Mouse (Mus musculus) hindbrain, embryonic 13.5 days (tissue): ENCODE results near the gene Vmo1. TPM values are rescaled to one million over a fixed set of nuclear protein-coding genes. Genes with fewer than 3 reads are reported as not detected.
A peak's percentile ranks its signal among the peaks of the same experiment; 100 is the strongest.
"Not testable (repeated sequence)": the region's sequence is repeated elsewhere in the genome, so short reads cannot be mapped to it uniquely, and the experiment has no call there.

Source experiments
- ATAC-seq: fragments of 200-750 bp; cut with Nextera tagmentation; 2 replicates; pipeline ENCODE4 v1.8.0; 2017; ENCODE audit warnings: moderate TSS enrichment; ENCODE audit not compliant: low FRiP score
- H3K27ac ChIP-seq: fragments of 300-500 bp; sonication (generic); 2 replicates; pipeline ENCODE4 v1.5.1; 2015; ENCODE audit warnings: inconsistent platforms, mild to moderate bottlenecking, moderate library complexity
- H3K27me3 ChIP-seq: fragments of 300-500 bp; sonication (generic); 2 replicates; pipeline ENCODE4 v1.6.1; 2015; ENCODE audit warnings: mild to moderate bottlenecking, inconsistent platforms
- H3K36me3 ChIP-seq: fragments of 300-500 bp; sonication (generic); 2 replicates; pipeline ENCODE4 v1.6.1; 2015; ENCODE audit warnings: mild to moderate bottlenecking, inconsistent platforms
- H3K4me1 ChIP-seq: fragments of 300-500 bp; sonication (generic); replicated peaks from 2 replicates; pipeline ENCODE4 v1.6.1; 2015; ENCODE audit warnings: inconsistent platforms
- H3K4me2 ChIP-seq: fragments of 300-500 bp; sonication (generic); 2 replicates; pipeline ENCODE4 v1.6.1; 2015; ENCODE audit warnings: inconsistent platforms, mild to moderate bottlenecking, moderate library complexity
- H3K4me3 ChIP-seq: fragments of 300-500 bp; sonication (generic); 2 replicates; pipeline ENCODE4 v1.5.1; 2015; ENCODE audit warnings: mild to moderate bottlenecking, inconsistent platforms
- H3K9ac ChIP-seq: fragments of 300-500 bp; sonication (generic); 2 replicates; pipeline ENCODE4 v1.6.1; 2015; ENCODE audit warnings: mild to moderate bottlenecking, inconsistent platforms
- H3K9me3 ChIP-seq: fragments of 300-500 bp; sonication (generic); 2 replicates; pipeline ENCODE4 v1.6.1; 2016; ENCODE audit warnings: inconsistent platforms
- WGBS: fragments of 180-500 bp; shearing (Covaris S2); methylation state at CpG from one replicate; pipeline ENCODE4 v1.1.7; 2015; 5-methylcytosine and 5-hydroxymethylcytosine counted together
- polyA plus RNA-seq: library from polyadenylated mRNA; unstranded; fragments of >200 nt; fragmentation: Nextera tagmentation; extraction: Ambion mirVana; gene quantifications from 2 replicates; pipeline ENCODE4 v1.2.1, GENCODE M21; 2015

Gene Vmo1
- polyA plus RNA-seq, 1 experiment from 2014 or later: not detected

- no peak overlapping the region for H3K9ac ChIP-seq
- no peak overlapping the region for H3K27ac ChIP-seq
- H3K27me3 ChIP-seq: 0 out of 2 replicates have a peak, but pooled peaks cover under 1% of the 10 kb centered on the region
- H3K4me2 ChIP-seq: no peak overlapping the region
- no peaks in the 10 kb centered on the region for H3K4me1 ChIP-seq
- H3K36me3 ChIP-seq: no peaks in the 10 kb centered on the region
- H3K9me3 ChIP-seq: no peaks in the 10 kb centered on the region
- WGBS: 73% methylated on average over 14 of the region's 14 CpGs
- H3K4me3 ChIP-seq: no peak overlapping the region
- ATAC-seq: no peak
Observed at GRCm38 (mm10) chr11:70499566-70500475, 14.6 kb downstream of the Vmo1 start.

GRCm38 (mm10) chr11:70489684-70490083, 24.7 kb downstream of the Vmo1 start:
- no peaks in the 10 kb centered on the region for H3K36me3 ChIP-seq
- no peak overlapping the region for H3K4me2 ChIP-seq
- no peak overlapping the region for H3K9ac ChIP-seq
- no peaks in the 10 kb centered on the region for H3K9me3 ChIP-seq
- H3K27ac ChIP-seq: no peak overlapping the region
- no peak for ATAC-seq
- H3K27me3 ChIP-seq: no peaks in the 10 kb centered on the region
- H3K4me3 ChIP-seq: no peak overlapping the region
- no peaks in the 10 kb centered on the region for H3K4me1 ChIP-seq
- 90% methylated on average over 6 of the region's 6 CpGs for WGBS

GRCm38 (mm10) chr11:70489138-70489537, 25.3 kb downstream of the Vmo1 start:
- no peaks in the 10 kb centered on the region for H3K27me3 ChIP-seq
- H3K27ac ChIP-seq: no peak overlapping the region
- H3K4me2 ChIP-seq: no peak overlapping the region
- no peak overlapping the region for H3K9ac ChIP-seq
- WGBS: 91% methylated on average over 3 of the region's 3 CpGs
- no peaks in the 10 kb centered on the region for H3K9me3 ChIP-seq
- H3K4me3 ChIP-seq: no peak overlapping the region
- no peaks in the 10 kb centered on the region for H3K4me1 ChIP-seq
- H3K36me3 ChIP-seq: no peaks in the 10 kb centered on the region
- no peak for ATAC-seq

GRCm38 (mm10) chr11:70487816-70488215, 26.6 kb downstream of the Vmo1 start:
- WGBS: 50% methylated on average over 4 of the region's 4 CpGs
- Histone ChIP-seq H3K4me2 (no peak overlapping the region), H3K27me3 (no peaks in the 10 kb centered on the region), H3K36me3 (no peaks in the 10 kb centered on the region), H3K9ac (no peak overlapping the region), H3K9me3 (no peaks in the 10 kb centered on the region), H3K27ac (no peak overlapping the region), H3K4me3 (no peak overlapping the region), H3K4me1 (no peaks in the 10 kb centered on the region)
- no peak for ATAC-seq

- no peak overlapping the region for H3K27ac ChIP-seq
- no peak overlapping the region for H3K4me3 ChIP-seq
- H3K9me3 ChIP-seq: no peaks in the 10 kb centered on the region
- ATAC-seq: no peak
- whole genome bisulfite sequencing: 58% methylated on average over 2 of the region's 2 CpGs
- no peaks in the 10 kb centered on the region for H3K36me3 ChIP-seq
- H3K4me1 ChIP-seq: no peaks in the 10 kb centered on the region
- H3K4me2 ChIP-seq: no peak overlapping the region
- H3K9ac ChIP-seq: no peak overlapping the region
- H3K27me3 ChIP-seq: no peaks in the 10 kb centered on the region
Observed at GRCm38 (mm10) chr11:70485498-70485897, 28.9 kb downstream of the Vmo1 start.

- no peak overlapping the region for H3K27ac ChIP-seq
- H3K4me3 ChIP-seq: no peak overlapping the region
- no peaks in the 10 kb centered on the region for H3K9me3 ChIP-seq
- H3K27me3 ChIP-seq: no peaks in the 10 kb centered on the region
- WGBS: 86% methylated on average over 12 of the region's 12 CpGs
- no peak for ATAC-seq
- H3K4me2 ChIP-seq: no peak overlapping the region
- no peaks in the 10 kb centered on the region for H3K36me3 ChIP-seq
- H3K9ac ChIP-seq: no peak overlapping the region
- no peaks in the 10 kb centered on the region for H3K4me1 ChIP-seq
Observed at GRCm38 (mm10) chr11:70474872-70475534, 39.4 kb downstream of the Vmo1 start.

- not testable (repeated sequence) for H3K9ac ChIP-seq, H3K9me3 ChIP-seq, H3K4me3 ChIP-seq, H3K27ac ChIP-seq, H3K4me2 ChIP-seq, H3K27me3 ChIP-seq, ATAC-seq, H3K4me1 ChIP-seq, H3K36me3 ChIP-seq
- WGBS: 96% methylated on average over 5 of the region's 5 CpGs
Observed at GRCm38 (mm10) chr11:70473291-70473690, 41.1 kb downstream of the Vmo1 start.

GRCm38 (mm10) chr11:70472716-70473115, 41.7 kb downstream of the Vmo1 start:
- no peaks in the 10 kb centered on the region for H3K4me1 ChIP-seq
- no peak overlapping the region for H3K27ac ChIP-seq
- H3K4me2 ChIP-seq: no peak overlapping the region
- H3K36me3 ChIP-seq: no peaks in the 10 kb centered on the region
- H3K4me3 ChIP-seq: no peak overlapping the region
- peaks cover under 1% of the 10 kb centered on the region; the same call in 1 of the 2 replicates for H3K27me3 ChIP-seq
- no peak for ATAC-seq
- H3K9me3 ChIP-seq: no peaks in the 10 kb centered on the region
- H3K9ac ChIP-seq: no peak overlapping the region

GRCm38 (mm10) chr11:70469764-70470163, 44.7 kb downstream of the Vmo1 start:
- 89% methylated on average over 3 of the region's 3 CpGs for WGBS
- Histone ChIP-seq H3K36me3 (no peaks in the 10 kb centered on the region), H3K4me1 (peaks cover 11% of the 10 kb centered on the region), H3K4me3 (no peak overlapping the region), H3K27ac (no peak overlapping the region), H3K9me3 (no peaks in the 10 kb centered on the region), H3K4me2 (no peak overlapping the region), H3K9ac (no peak overlapping the region), H3K27me3 (peaks cover 30% of the 10 kb centered on the region)
- no peak for ATAC-seq

- no peaks in the 10 kb centered on the region for H3K36me3 ChIP-seq
- H3K4me1 ChIP-seq: peaks cover 11% of the 10 kb centered on the region
- no peak overlapping the region for H3K27ac ChIP-seq
- H3K9me3 ChIP-seq: no peaks in the 10 kb centered on the region
- no peak for ATAC-seq
- H3K4me2 ChIP-seq: no peak overlapping the region
- no peak overlapping the region for H3K4me3 ChIP-seq
- peaks cover 47% of the 10 kb centered on the region for H3K27me3 ChIP-seq
- no peak overlapping the region for H3K9ac ChIP-seq
- WGBS: 92% methylated on average over 5 of the region's 5 CpGs
Observed at GRCm38 (mm10) chr11:70467902-70468619, 46.4 kb downstream of the Vmo1 start.

GRCm38 (mm10) chr11:70465824-70466223, 48.6 kb downstream of the Vmo1 start:
- no peak for ATAC-seq
- H3K9ac ChIP-seq: peak overlapping the region; percentile 49; the same call in 1 of the 2 replicates
- no peaks in the 10 kb centered on the region for H3K36me3 ChIP-seq
- H3K4me2 ChIP-seq: peak overlapping the region; percentile 40
- no peaks in the 10 kb centered on the region for H3K9me3 ChIP-seq
- 16% methylated on average over 23 of the region's 23 CpGs for WGBS
- peaks cover 70% of the 10 kb centered on the region for H3K27me3 ChIP-seq
- H3K27ac ChIP-seq: no peak overlapping the region
- H3K4me3 ChIP-seq: peak overlapping the region; percentile 17; the same call in 1 of the 2 replicates
- H3K4me1 ChIP-seq: peaks cover 11% of the 10 kb centered on the region

GRCm38 (mm10) chr11:70465211-70465610, 49.2 kb downstream of the Vmo1 start:
- H3K27ac ChIP-seq: no peak overlapping the region
- 0 out of 2 replicates have a peak overlapping the region, but pooled peaks have one; percentile 17 for H3K4me3 ChIP-seq
- ATAC-seq: no peak
- H3K36me3 ChIP-seq: no peaks in the 10 kb centered on the region
- H3K27me3 ChIP-seq: peaks cover 76% of the 10 kb centered on the region
- no peaks in the 10 kb centered on the region for H3K9me3 ChIP-seq
- H3K4me2 ChIP-seq: peak overlapping the region; percentile 40
- WGBS: 28% methylated on average over 16 of the region's 16 CpGs
- peaks cover 11% of the 10 kb centered on the region for H3K4me1 ChIP-seq
- peak overlapping the region; percentile 49; the same call in 1 of the 2 replicates for H3K9ac ChIP-seq
